Mouse (Mus musculus): Measurements from ENCODE around the gene C5ar2.

DNA sequence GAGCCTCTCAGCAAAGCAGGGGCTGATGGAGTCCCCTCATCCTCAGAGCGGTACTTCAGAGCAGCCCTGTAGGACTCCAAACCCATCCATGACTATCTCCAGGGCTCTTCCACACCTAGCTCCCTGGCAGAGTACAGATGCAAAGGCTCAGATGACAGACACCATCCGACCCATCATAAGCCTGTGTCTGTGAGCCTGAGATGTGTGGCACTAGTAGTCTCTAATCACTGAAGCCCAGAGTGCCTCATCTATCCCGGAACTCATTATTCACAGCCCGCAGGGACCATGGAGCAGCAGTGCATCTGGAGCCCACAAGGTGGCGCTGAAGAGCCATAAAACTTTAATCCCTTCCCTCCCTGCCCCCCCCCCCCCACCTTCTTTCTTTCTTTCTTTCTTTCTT is 51.6 kb downstream of the C5ar2 start:
- TF ChIP-seq CTCF (IDR thresholded peaks at IDR 0.05; ENCODE audit: low read depth) (peak; percentile 78), EP300 (IDR thresholded peaks at IDR 0.05; ENCODE audit: low read depth) (no peak)
